Mouse (Mus musculus): ENCODE data around the gene Hoxa11. TPM values are rescaled to one million over a fixed set of nuclear protein-coding genes. Genes with fewer than 3 reads are reported as not detected.

Hoxa11 gene
- total and polyA plus RNA-seq, 2 experiments = not detected

DNA sequence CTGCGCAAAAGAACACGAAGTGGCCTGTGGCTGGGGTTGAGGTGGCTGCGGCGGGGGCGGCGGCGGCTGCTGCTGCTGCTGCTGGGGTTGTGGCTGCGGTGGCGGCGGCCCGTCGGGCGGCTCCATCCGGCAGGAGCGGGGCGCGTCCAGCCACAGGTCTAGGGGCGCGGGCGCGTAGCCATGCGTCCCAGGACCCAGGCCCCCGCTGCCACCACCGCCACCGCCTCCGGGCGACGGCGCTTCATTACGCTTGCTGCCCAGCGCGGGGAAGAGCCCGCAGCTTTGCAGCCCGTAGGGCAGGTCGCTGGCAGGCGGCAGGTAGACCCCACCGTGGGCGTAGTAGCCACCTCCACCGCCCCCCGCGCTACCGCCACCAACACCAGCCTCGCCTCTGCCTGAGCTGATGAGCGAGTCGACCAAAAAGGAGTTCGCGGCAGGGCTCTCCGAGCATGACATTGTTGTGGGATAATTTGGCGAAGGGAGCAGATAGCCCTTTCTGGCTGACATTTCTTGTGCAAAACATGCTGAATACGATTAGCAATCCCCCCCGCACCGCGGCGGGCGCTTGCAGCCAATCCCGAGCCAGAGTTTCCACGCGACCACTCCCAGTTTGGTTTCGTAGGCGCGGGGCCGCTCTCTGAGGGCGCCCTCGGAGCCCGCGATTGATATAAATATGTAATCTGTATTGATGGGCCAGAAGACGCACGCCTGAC lies 11.0 kb downstream of the Hoxa11 start:
- no peak overlapping the region for H3K27ac ChIP-seq (replicated peaks; ENCODE audit: insufficient read depth, low read depth, low read length)
- H3K9ac ChIP-seq (ENCODE audit: low read depth, low read length) = no peak overlapping the region

DNA sequence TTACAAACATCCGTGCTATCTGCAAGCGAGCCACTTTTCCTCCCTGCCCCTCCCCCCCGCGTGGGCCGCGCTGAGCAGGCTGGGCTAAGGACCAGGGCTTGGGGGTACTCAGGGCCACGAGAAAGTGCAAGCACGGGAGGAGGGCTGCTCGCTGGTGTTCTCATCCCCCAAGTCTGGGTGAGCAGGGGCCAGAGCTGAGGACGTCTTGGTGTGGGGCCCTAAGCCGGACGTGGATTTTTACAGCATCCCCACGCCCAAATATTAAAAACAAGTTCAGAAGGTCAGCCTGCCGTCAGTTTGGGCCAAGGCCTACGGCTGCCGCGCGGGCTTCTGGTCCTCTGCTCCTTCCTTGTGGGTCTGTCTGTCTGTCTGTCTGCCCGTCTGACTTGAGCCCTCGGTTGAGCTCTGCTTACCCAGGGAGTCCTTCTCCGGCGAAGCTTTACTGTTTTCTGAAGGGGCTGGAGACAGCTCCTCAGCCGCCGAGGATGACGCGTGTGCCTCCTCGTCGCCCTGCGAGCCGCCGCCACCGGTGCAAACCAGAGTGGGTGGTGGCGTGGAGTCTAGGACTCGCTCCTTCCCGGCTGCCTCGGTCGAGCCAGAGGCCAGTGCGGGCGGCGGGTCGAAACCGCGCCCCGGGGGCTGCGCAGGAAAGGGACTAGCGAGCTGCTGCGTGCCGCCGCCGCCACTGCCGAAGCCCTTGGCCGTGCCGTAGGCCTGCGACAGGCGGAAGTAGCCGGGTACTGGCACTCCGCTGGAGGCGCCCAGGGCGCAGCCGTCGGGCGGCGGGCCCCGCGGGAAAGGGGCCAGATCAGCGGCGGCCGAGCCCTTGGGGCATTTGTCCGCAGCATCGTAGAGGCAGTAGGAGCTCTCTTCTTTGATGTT lies 11.8 kb downstream of the Hoxa11 start:
- TF ChIP-seq POLR2A (IDR thresholded peaks at IDR 0.05; ENCODE audit: extremely low read depth, insufficient read depth, low read length) = no peak
- TF ChIP-seq CTCF (IDR thresholded peaks at IDR 0.05; ENCODE audit: low read depth, low read length) = no peak
- no peak overlapping the region for H3K27ac ChIP-seq (replicated peaks; ENCODE audit: insufficient read depth, low read depth, low read length)
- WGBS = 4% methylated on average over 70 of the region's 70 CpGs
- no peaks in the 10 kb centered on the region for H3K36me3 ChIP-seq (ENCODE audit: control insufficient read depth, insufficient read depth, low read length)
- no peak overlapping the region for H3K9ac ChIP-seq (ENCODE audit: low read depth, low read length)
- H3K4me3 ChIP-seq (ENCODE audit: insufficient read depth, low read depth, low read length) = no peak overlapping the region
- H3K27me3 ChIP-seq (ENCODE audit: control insufficient read depth, insufficient read depth, low read length) = peaks cover 63% of the 10 kb centered on the region
- no peaks in the 10 kb centered on the region for H3K79me2 ChIP-seq (ENCODE audit: control insufficient read depth, insufficient read depth, low read length)
- DNase-seq (ENCODE audit: extremely low read depth, low read depth, low spot score) = no peak
- H3K4me1 ChIP-seq (ENCODE audit: control insufficient read depth, insufficient read depth, low read length) = no peaks in the 10 kb centered on the region

More for the DNA sequence above, 11.0 kb downstream of the Hoxa11 start:
- H3K4me1 ChIP-seq (ENCODE audit: control insufficient read depth, insufficient read depth, low read length) = no peaks in the 10 kb centered on the region
- no peak for DNase-seq (ENCODE audit: extremely low read depth, low read depth, low spot score)
- peaks cover 61% of the 10 kb centered on the region for H3K27me3 ChIP-seq (ENCODE audit: control insufficient read depth, insufficient read depth, low read length)
- no peak for TF ChIP-seq CTCF (IDR thresholded peaks at IDR 0.05; ENCODE audit: low read depth, low read length)
- TF ChIP-seq POLR2A (IDR thresholded peaks at IDR 0.05; ENCODE audit: extremely low read depth, insufficient read depth, low read length) = no peak
- no peaks in the 10 kb centered on the region for H3K79me2 ChIP-seq (ENCODE audit: control insufficient read depth, insufficient read depth, low read length)
- 6% methylated on average over 68 of the region's 68 CpGs for WGBS
- H3K36me3 ChIP-seq (ENCODE audit: control insufficient read depth, insufficient read depth, low read length) = no peaks in the 10 kb centered on the region
- no peak overlapping the region for H3K4me3 ChIP-seq (ENCODE audit: insufficient read depth, low read depth, low read length)

DNA sequence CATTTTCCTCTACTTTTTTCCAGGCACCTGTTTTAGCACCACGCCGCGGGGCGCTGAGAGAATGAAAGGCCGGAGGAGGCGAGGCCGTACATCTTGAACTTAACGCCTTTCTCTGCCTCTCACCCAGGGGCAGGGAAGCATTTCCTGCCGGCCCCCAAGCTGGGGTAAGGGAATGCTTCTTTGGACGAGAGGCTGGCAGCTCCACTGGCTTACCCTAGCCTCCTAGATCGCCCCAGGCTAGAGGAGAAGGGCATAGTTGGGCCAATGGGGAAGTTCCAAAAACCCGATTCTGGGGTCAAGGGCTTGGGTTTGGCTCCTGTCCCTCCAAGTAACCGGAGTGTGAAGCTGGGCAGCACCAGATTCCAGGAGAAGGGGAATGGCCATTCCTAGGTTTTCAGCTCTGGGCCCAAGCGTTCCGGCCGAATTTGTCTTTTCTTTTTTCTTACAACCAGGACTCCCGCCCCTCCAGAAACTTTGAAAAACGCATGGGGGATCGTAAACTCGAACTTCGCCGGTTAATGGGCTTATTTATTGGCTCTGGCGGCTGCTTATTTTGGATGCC lies 12.5 kb downstream of the Hoxa11 start:
- WGBS = 7% methylated on average over 23 of the region's 23 CpGs
- H3K9ac ChIP-seq (ENCODE audit: low read depth, low read length) = no peak overlapping the region
- no peak overlapping the region for H3K4me3 ChIP-seq (ENCODE audit: insufficient read depth, low read depth, low read length)
- no peak for TF ChIP-seq CTCF (IDR thresholded peaks at IDR 0.05; ENCODE audit: low read depth, low read length)
- no peak for TF ChIP-seq POLR2A (IDR thresholded peaks at IDR 0.05; ENCODE audit: extremely low read depth, insufficient read depth, low read length)
- no peak overlapping the region for H3K27ac ChIP-seq (replicated peaks; ENCODE audit: insufficient read depth, low read depth, low read length)
- peaks cover 62% of the 10 kb centered on the region for H3K27me3 ChIP-seq (ENCODE audit: control insufficient read depth, insufficient read depth, low read length)
- DNase-seq (ENCODE audit: extremely low read depth, low read depth, low spot score) = no peak
- H3K36me3 ChIP-seq (ENCODE audit: control insufficient read depth, insufficient read depth, low read length) = no peaks in the 10 kb centered on the region
- H3K79me2 ChIP-seq (ENCODE audit: control insufficient read depth, insufficient read depth, low read length) = no peaks in the 10 kb centered on the region
- no peaks in the 10 kb centered on the region for H3K4me1 ChIP-seq (ENCODE audit: control insufficient read depth, insufficient read depth, low read length)

DNA sequence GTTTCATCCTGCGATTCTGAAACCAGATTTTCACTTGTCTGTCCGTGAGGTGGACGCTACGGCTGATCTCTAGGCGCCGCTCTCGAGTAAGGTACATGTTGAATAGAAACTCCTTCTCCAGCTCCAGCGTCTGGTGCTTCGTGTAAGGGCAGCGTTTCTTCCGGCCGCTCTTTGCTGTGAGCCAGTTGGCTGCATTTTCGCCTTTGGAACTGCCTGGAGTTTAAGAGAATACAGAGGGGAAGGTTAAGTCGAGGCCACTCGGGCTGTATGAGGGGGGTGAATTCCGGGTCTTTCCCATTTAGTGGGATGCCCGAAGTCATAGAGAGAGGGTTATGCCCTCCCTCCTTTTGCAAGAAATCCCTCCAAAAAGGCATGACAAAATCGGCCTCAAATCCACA lies 13.0 kb downstream of the Hoxa11 start:
- Histone ChIP-seq H3K4me1 (ENCODE audit: control insufficient read depth, insufficient read depth, low read length) (no peaks in the 10 kb centered on the region), H3K27me3 (ENCODE audit: control insufficient read depth, insufficient read depth, low read length) (peaks cover 61% of the 10 kb centered on the region)
- WGBS = 4% methylated on average over 18 of the region's 18 CpGs

DNA sequence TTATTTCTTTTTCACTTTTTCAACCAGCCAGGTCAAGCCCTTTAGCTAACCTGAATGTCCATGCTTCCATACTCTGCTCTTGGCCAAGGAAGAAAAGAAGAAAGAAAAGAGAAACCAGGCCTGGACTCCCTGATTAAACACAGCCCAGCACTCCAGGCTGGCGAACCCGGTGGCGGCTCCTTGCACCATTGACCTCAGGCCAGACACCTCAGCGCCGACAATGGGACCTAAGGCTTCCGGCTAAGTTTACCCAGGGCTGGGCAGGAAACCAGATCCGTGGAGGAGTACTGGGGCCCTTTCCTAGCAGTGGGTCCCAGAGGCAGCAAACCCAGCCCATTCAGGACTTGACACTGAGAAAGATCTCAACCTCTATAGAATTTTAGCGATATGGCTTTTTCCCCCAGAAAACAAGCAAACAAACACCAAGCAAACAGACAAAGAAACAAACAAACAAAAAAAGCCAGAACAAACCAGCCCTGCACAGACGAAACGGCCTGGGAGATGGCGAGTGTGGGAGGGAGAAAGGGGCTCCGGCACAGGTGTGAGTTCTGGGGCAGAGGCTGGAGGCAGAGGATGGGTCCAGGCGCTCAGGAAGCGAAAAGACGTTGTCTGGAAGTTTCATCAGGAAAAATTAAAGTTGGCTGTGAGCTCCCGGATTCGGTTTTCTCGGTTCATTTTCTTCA lies 13.6 kb downstream of the Hoxa11 start:
- Histone ChIP-seq H3K27me3 (ENCODE audit: control insufficient read depth, insufficient read depth, low read length) (peaks cover 63% of the 10 kb centered on the region), H3K79me2 (ENCODE audit: control insufficient read depth, insufficient read depth, low read length) (no peaks in the 10 kb centered on the region), H3K27ac (replicated peaks; ENCODE audit: insufficient read depth, low read depth, low read length) (no peak overlapping the region), H3K4me3 (ENCODE audit: insufficient read depth, low read depth, low read length) (no peak overlapping the region), H3K9ac (ENCODE audit: low read depth, low read length) (no peak overlapping the region), H3K36me3 (ENCODE audit: control insufficient read depth, insufficient read depth, low read length) (no peaks in the 10 kb centered on the region), H3K4me1 (ENCODE audit: control insufficient read depth, insufficient read depth, low read length) (no peaks in the 10 kb centered on the region)
- TF ChIP-seq POLR2A (IDR thresholded peaks at IDR 0.05; ENCODE audit: extremely low read depth, insufficient read depth, low read length) (no peak), CTCF (IDR thresholded peaks at IDR 0.05; ENCODE audit: low read depth, low read length) (no peak)
- no peak for DNase-seq (ENCODE audit: extremely low read depth, low read depth, low spot score)
- 4% methylated on average over 18 of the region's 18 CpGs for WGBS

More for the DNA sequence above, 13.0 kb downstream of the Hoxa11 start:
- H3K79me2 ChIP-seq (ENCODE audit: control insufficient read depth, insufficient read depth, low read length) = no peaks in the 10 kb centered on the region
- H3K9ac ChIP-seq (ENCODE audit: low read depth, low read length) = no peak overlapping the region
- DNase-seq (ENCODE audit: extremely low read depth, low read depth, low spot score) = no peak
- no peak overlapping the region for H3K4me3 ChIP-seq (ENCODE audit: insufficient read depth, low read depth, low read length)
- no peak overlapping the region for H3K27ac ChIP-seq (replicated peaks; ENCODE audit: insufficient read depth, low read depth, low read length)
- TF ChIP-seq CTCF (IDR thresholded peaks at IDR 0.05; ENCODE audit: low read depth, low read length) (no peak), POLR2A (IDR thresholded peaks at IDR 0.05; ENCODE audit: extremely low read depth, insufficient read depth, low read length) (no peak)
- no peaks in the 10 kb centered on the region for H3K36me3 ChIP-seq (ENCODE audit: control insufficient read depth, insufficient read depth, low read length)

All from liver, adult 2 months (tissue).